8 mouse cellular contexts compared by ENCODE assay signal in the genomic region with DNA sequence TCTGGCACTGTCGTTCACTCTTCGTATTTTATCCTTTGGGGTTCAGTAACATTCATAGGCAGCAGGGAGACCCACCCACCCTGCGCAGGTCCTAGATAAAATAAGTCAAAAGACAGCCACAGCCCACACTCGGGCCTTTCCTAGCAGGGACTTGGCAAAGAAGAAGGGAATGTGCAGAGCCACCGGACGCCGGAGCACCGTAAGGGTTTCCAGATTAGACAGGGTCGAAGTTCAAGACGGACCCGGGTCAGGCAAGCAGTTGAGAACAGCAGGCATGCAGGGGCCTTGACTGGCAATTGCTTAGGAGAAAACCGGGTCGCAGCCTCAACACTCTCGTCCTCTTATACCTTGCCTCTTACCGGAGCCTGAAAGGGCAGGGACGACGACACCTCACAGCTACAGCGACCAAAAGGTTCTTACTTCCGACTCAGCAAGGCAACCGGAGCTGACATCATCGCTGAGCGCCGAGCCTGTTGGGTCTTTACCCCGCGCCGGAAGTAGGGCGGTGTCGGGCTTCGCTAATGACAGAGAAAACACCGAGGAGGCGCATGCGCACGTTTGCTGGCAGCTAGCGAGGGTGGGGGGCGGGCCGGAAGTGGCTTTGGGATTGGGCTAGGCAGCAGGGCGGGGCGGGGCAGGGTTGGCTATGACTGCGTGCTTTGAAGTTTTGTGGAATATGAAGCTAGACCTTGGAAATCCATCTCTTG. TPM values are rescaled to one million over a fixed set of nuclear protein-coding genes. Genes with fewer than 3 reads are reported as not detected.
DNase-seq lines count a peak whose midpoint lies in the region; ATAC-seq lines count a peak whose summit lies in the region.

A gene (minus strand): TSS at position 475 of the 707 bp plus-strand sequence.

- no peaks in the 10 kb centered on the region for H3K9me3 ChIP-seq in hindbrain, embryonic 12.5 days (replicated peaks)

- peaks cover 13% of the 10 kb centered on the region for H3K4me1 ChIP-seq in hindbrain, embryonic 12.5 days

- H3K36me3 ChIP-seq in hindbrain, embryonic 12.5 days: peaks cover 15% of the 10 kb centered on the region; the same call in 1 of the 2 replicates

- peak within 1 kb of the TSS; percentile 86 for H3K4me3 ChIP-seq in hindbrain, embryonic 12.5 days

- H3K9ac ChIP-seq in hindbrain, embryonic 12.5 days: peak within 1 kb of the TSS; percentile 82

- under 1% methylated on average over 39 of the region's 39 CpGs for WGBS in hindbrain, embryonic 12.5 days

- H3K27me3 ChIP-seq in hindbrain, embryonic 12.5 days: 0 out of 2 replicates have a peak, but pooled peaks cover under 1% of the 10 kb centered on the region

- H3K27ac ChIP-seq in hindbrain, embryonic 12.5 days: peak within 1 kb of the TSS; percentile 23; the same call in 1 of the 2 replicates

- H3K4me2 ChIP-seq in hindbrain, embryonic 12.5 days (replicated peaks): peak within 1 kb of the TSS; percentile 82

- peak; percentile 94 for ATAC-seq in hindbrain, embryonic 12.5 days (ENCODE audit: low FRiP score)

- DNase-seq in NIH3T3 (ENCODE audit: low read depth): peak; percentile 98
- DNase-seq in cerebellum, postnatal 10 days: peak; percentile 100
- peak; percentile 97 to 99 for DNase-seq in frontal cortex, postnatal 10 days (ENCODE audit: low spot score in 2 of 2)
- DNase-seq in layer of hippocampus, postnatal 14 days (ENCODE audit: low spot score in 2 of 2): peak; percentile 99
- peak; percentile 99 for DNase-seq in lung, postnatal 14 days
- DNase-seq in retina, adult 2 months (ENCODE audit: low read depth, low spot score): peak; percentile 99
- DNase-seq in thymus, postnatal 36 days: peak; percentile 99

RNA-seq across cellular contexts. Expression of the gene that starts here (rescaled TPM):
- polyA plus RNA-seq in hindbrain, embryonic 12.5 days (2016; fragmentation: Nextera tagmentation; extraction: Ambion mirVana): 36.0 and 40.4 TPM in 2 replicates
- total RNA-seq in layer of hippocampus, postnatal 14 days (2021): 10 to 100 TPM; 90.6 to 91.6 TPM

Comparison
In these comparisons a context has a peak if more than half of its experiments do, and no peak if none do; other contexts are left out.
1. Peak in every context shown above with its lines: DNase-seq, ATAC-seq, H3K4me3 ChIP-seq and H3K27ac ChIP-seq.